Mouse (Mus musculus) megakaryocyte, embryonic 14.5 days (primary cell): ENCODE data around the gene Dppa2.

Experiments
- FLI1 ChIP-seq: IDR thresholded peaks from 2 replicates; pipeline ENCODE4 v1.6.1; 2012; ENCODE audit warnings: low read length, inconsistent platforms, mixed read lengths
- GATA1 ChIP-seq: IDR thresholded peaks from 3 replicates; pipeline ENCODE4 v1.6.1; 2012; ENCODE audit warnings: mixed read lengths, low read length, inconsistent platforms, borderline replicate concordance

GRCm38 (mm10) chr16:48356417-48356816 lies 52.7 kb downstream of the Dppa2 start:
- no peak for TF ChIP-seq GATA1
- TF ChIP-seq FLI1: no peak
